In genomic region chr11:116533341-116534153, GRCm38 (mm10) we compare ENCODE assay signal across 9 mouse cellular contexts. TPM values are rescaled to one million over a fixed set of nuclear protein-coding genes. Genes with fewer than 3 reads are reported as not detected.
DNase-seq lines count a peak whose midpoint lies in the region; ATAC-seq and TF ChIP-seq lines count a peak whose summit lies in the region.
"Had no signal": no experiment of that assay in that cellular context is flagged by ENCODE, and none has a peak within 500 bp of the region (broad histone marks: within the 10 kb centered on the region; RNA-seq: fewer than 3 reads in every experiment).

No protein-coding gene starts in this region.

- TF ChIP-seq POLR2A in bone marrow, adult 2 months (IDR thresholded peaks at IDR 0.05; ENCODE audit: borderline replicate concordance, control insufficient read depth, low read depth, low read length) = peak; percentile 77; the same call in 1 of the 2 replicates

- 1% methylated on average over 63 of the region's 63 CpGs for WGBS in bone marrow, adult 2 months
- WGBS in intestine, embryonic 16.5 days = under 1% methylated on average over 63 of the region's 63 CpGs
- WGBS in stomach, embryonic 16.5 days = under 1% methylated on average over 63 of the region's 63 CpGs

- intact Hi-C loops in heart, postnatal 36 days (cut with DNase I) = loop anchor here (1.0 kb wide), 1 partner anchor 32 kb away; no protein-coding TSS in a partner anchor
- intact Hi-C loops in gastrocnemius, postnatal 14 days (cut with DNase I; ENCODE audit: low total_unique reads) = loop anchor here (2.0 kb wide), 1 partner anchor 33 kb away; no protein-coding TSS in a partner anchor

- DNase-seq in heart, adult 11 months = peak; percentile 96
- DNase-seq in heart, postnatal 36 days = no peak
- peak; percentile 37 for DNase-seq in gastrocnemius, postnatal 14 days
- peak; percentile 44 for DNase-seq in lung, postnatal 10 days
- no peak for DNase-seq in cerebellum, adult 11-12 months

- H3K9me3 ChIP-seq in intestine, embryonic 16.5 days (ENCODE audit: control insufficient read depth, low read length) = no peaks in the 10 kb centered on the region
- H3K9me3 ChIP-seq in stomach, embryonic 16.5 days (replicated peaks; ENCODE audit: control insufficient read depth, low read length) = no peaks in the 10 kb centered on the region

- H3K4me3 ChIP-seq in bone marrow, adult 2 months (replicated peaks; ENCODE audit: control insufficient read depth, low read depth, low read length) = peak overlapping the region; percentile 72
- peak overlapping the region; percentile 59 for H3K4me3 ChIP-seq in intestine, embryonic 16.5 days (ENCODE audit: low read length)
- H3K4me3 ChIP-seq in stomach, embryonic 16.5 days (replicated peaks; ENCODE audit: low read length) = peak overlapping the region; percentile 65

- H3K4me1 ChIP-seq in bone marrow, adult 2 months (ENCODE audit: control insufficient read depth, insufficient read depth, low read length) = peaks cover 5% of the 10 kb centered on the region
- H3K4me1 ChIP-seq in intestine, embryonic 16.5 days (ENCODE audit: control insufficient read depth, insufficient read depth, low read length) = peaks cover 31% of the 10 kb centered on the region
- peaks cover 35% of the 10 kb centered on the region for H3K4me1 ChIP-seq in stomach, embryonic 16.5 days (ENCODE audit: control insufficient read depth, insufficient read depth, low read length)

- TF ChIP-seq CTCF in bone marrow, adult 2 months (IDR thresholded peaks at IDR 0.05; ENCODE audit: control insufficient read depth, insufficient read depth, low read length) = no peak

- peak overlapping the region; percentile 70 for H3K9ac ChIP-seq in intestine, embryonic 16.5 days (ENCODE audit: low read depth, low read length)
- peak overlapping the region; percentile 78 for H3K9ac ChIP-seq in stomach, embryonic 16.5 days (ENCODE audit: low read length)

- peaks cover 33% of the 10 kb centered on the region for H3K27me3 ChIP-seq in intestine, embryonic 16.5 days (replicated peaks; ENCODE audit: control insufficient read depth, insufficient read depth, low read length)
- H3K27me3 ChIP-seq in stomach, embryonic 16.5 days (ENCODE audit: control insufficient read depth, insufficient read depth, low read length) = peaks cover 9% of the 10 kb centered on the region

- peak overlapping the region; percentile 96 for H3K27ac ChIP-seq in bone marrow, adult 2 months (ENCODE audit: control insufficient read depth, insufficient read depth, low read depth, low read length, poor library complexity)
- no peak overlapping the region for H3K27ac ChIP-seq in intestine, embryonic 16.5 days (ENCODE audit: low read length)
- H3K27ac ChIP-seq in stomach, embryonic 16.5 days (ENCODE audit: low read length) = peak overlapping the region; percentile 74

- peak; percentile 64 for ATAC-seq in intestine, embryonic 16.5 days
- ATAC-seq in stomach, embryonic 16.5 days (ENCODE audit: insufficient read depth, low FRiP score) = peak; percentile 38; the same call in 1 of the 2 replicates

- no peaks in the 10 kb centered on the region for H3K36me3 ChIP-seq in intestine, embryonic 16.5 days (ENCODE audit: control insufficient read depth, insufficient read depth, low read length)
- no peaks in the 10 kb centered on the region for H3K36me3 ChIP-seq in stomach, embryonic 16.5 days (ENCODE audit: control insufficient read depth, insufficient read depth, low read length)

- H3K4me2 ChIP-seq in intestine, embryonic 16.5 days (ENCODE audit: low read depth, low read length) = peak overlapping the region; percentile 96
- H3K4me2 ChIP-seq in stomach, embryonic 16.5 days (ENCODE audit: low read depth, low read length) = peak overlapping the region; percentile 97

RNA-seq across cellular contexts. Expression of gene Sphk1, which starts 2.8 kb away (rescaled TPM):
- total RNA-seq in heart, postnatal 36 days (2021) = 1 to 10 TPM; 1.0 to 1.2 TPM
- polyA plus RNA-seq in bone marrow, adult 2 months (2011; ENCODE audit: insufficient read depth, insufficient read length, low replicate concordance, missing spikeins) = 31.3 and 31.7 TPM in 2 replicates
- total RNA-seq in gastrocnemius, postnatal 14 days (2021) = 1 to 10 TPM; 1.6 to 2.6 TPM
- 3.9 and 5.2 TPM in 2 replicates for polyA plus RNA-seq in intestine, embryonic 16.5 days (2015; fragmentation: Nextera tagmentation; extraction: Ambion mirVana)
- polyA plus RNA-seq in stomach, embryonic 16.5 days (2015; fragmentation: Nextera tagmentation; extraction: Ambion mirVana) = 12.4 and 15.3 TPM in 2 replicates

RNA-seq across cellular contexts. Expression of gene Prpsap1, which starts 39.5 kb away (rescaled TPM):
- 10 to 100 TPM; 30.9 to 34.6 TPM for total RNA-seq in heart, postnatal 36 days (2021)
- 20.1 and 41.9 TPM in 2 replicates for polyA plus RNA-seq in bone marrow, adult 2 months (2011; ENCODE audit: insufficient read depth, insufficient read length, low replicate concordance, missing spikeins)
- total RNA-seq in gastrocnemius, postnatal 14 days (2021) = 10 to 100 TPM; 22.4 to 24.6 TPM
- 260 and 274 TPM in 2 replicates for polyA plus RNA-seq in intestine, embryonic 16.5 days (2015; fragmentation: Nextera tagmentation; extraction: Ambion mirVana)
- polyA plus RNA-seq in stomach, embryonic 16.5 days (2015; fragmentation: Nextera tagmentation; extraction: Ambion mirVana) = 190 and 195 TPM in 2 replicates

RNA-seq across cellular contexts. Expression of gene Ube2o, which starts 47.7 kb away (rescaled TPM):
- 10 to 100 TPM; 28.5 to 29.7 TPM for total RNA-seq in heart, postnatal 36 days (2021)
- polyA plus RNA-seq in bone marrow, adult 2 months (2011; ENCODE audit: insufficient read depth, insufficient read length, low replicate concordance, missing spikeins) = 90.9 and 133 TPM in 2 replicates
- total RNA-seq in gastrocnemius, postnatal 14 days (2021) = 10 to 100 TPM; 23.4 to 25.6 TPM
- polyA plus RNA-seq in intestine, embryonic 16.5 days (2015; fragmentation: Nextera tagmentation; extraction: Ambion mirVana) = 3.1 and 3.7 TPM in 2 replicates
- polyA plus RNA-seq in stomach, embryonic 16.5 days (2015; fragmentation: Nextera tagmentation; extraction: Ambion mirVana) = 4.8 and 5.1 TPM in 2 replicates

RNA-seq across cellular contexts. Expression of gene Aanat, which starts 52.7 kb away (rescaled TPM):
- total RNA-seq in heart, postnatal 36 days (2021) = not detected
- polyA plus RNA-seq in bone marrow, adult 2 months (2011; ENCODE audit: insufficient read depth, insufficient read length, low replicate concordance, missing spikeins) = not detected in 2 replicates
- total RNA-seq in gastrocnemius, postnatal 14 days (2021) = not detected
- polyA plus RNA-seq in intestine, embryonic 16.5 days (2015; fragmentation: Nextera tagmentation; extraction: Ambion mirVana) = not detected in 2 replicates
- polyA plus RNA-seq in stomach, embryonic 16.5 days (2015; fragmentation: Nextera tagmentation; extraction: Ambion mirVana) = not detected in 2 replicates
- total RNA-seq: adrenal gland, adult 18-20 months had no signal

Comparison
In these comparisons a context has a peak if more than half of its experiments do, and no peak if none do; other contexts are left out.
1. DNase-seq: peak in heart, adult 11 months (single experiment), gastrocnemius, postnatal 14 days (single experiment) and lung, postnatal 10 days (single experiment); none in heart, postnatal 36 days (0 of 2) and cerebellum, adult 11-12 months (single experiment).
2. RNA of gene Ube2o, which starts 47.7 kb away (polyA plus RNA-seq): 90.9 to 133 TPM in bone marrow, adult 2 months; 4.8 to 5.1 TPM in stomach, embryonic 16.5 days and 3.1 to 3.7 TPM in intestine, embryonic 16.5 days; every median in the first group is over 10 times any median in the second.
3. Peak in every context shown above with its lines, with median percentiles within 50 percentile points of each other: H3K4me3 ChIP-seq.